Mouse (Mus musculus) CH12.LX (cell line): ENCODE measurements around the gene Thap7.

Experiments used
- BHLHE40 ChIP-seq: IDR thresholded peaks from 2 replicates; pipeline ENCODE4 v1.6.1; 2011; ENCODE audit warnings: mild to moderate bottlenecking, low read depth, low read length, improper control_type of control experiment
- CTCF ChIP-seq, 2 experiments: IDR thresholded peaks in 1 of 2; conservative IDR thresholded peaks in 1 of 2; 2 replicates each; pipeline ENCODE4 v1.5.1; 2011 to 2012; ENCODE audit warnings: low read depth in 2 of 2, low read length in 2 of 2, improper control_type of control experiment in 1 of 2, inconsistent platforms in 1 of 2, mild to moderate bottlenecking in 1 of 2, moderate library complexity in 1 of 2
- EP300 ChIP-seq: IDR thresholded peaks from 2 replicates; pipeline ENCODE4 v1.6.1; 2011; ENCODE audit warnings: low read length, improper control_type of control experiment
- POLR2A ChIP-seq: IDR thresholded peaks from 2 replicates; pipeline ENCODE4 v1.6.1; 2011; ENCODE audit warnings: low read depth, mild to moderate bottlenecking, improper control_type of control experiment, low read length
- TBP ChIP-seq: conservative IDR thresholded peaks from 2 replicates; pipeline ENCODE4 v1.6.1; 2011; ENCODE audit warnings: low read depth, low read length, improper control_type of control experiment
- ZKSCAN1 ChIP-seq: IDR thresholded peaks from 2 replicates; pipeline ENCODE4 v1.6.1; 2012; ENCODE audit warnings: low read depth, inconsistent platforms, low read length, improper control_type of control experiment, borderline replicate concordance
- ZNF384 ChIP-seq: IDR thresholded peaks from 2 replicates; pipeline ENCODE4 v1.6.1; 2012; ENCODE audit warnings: low read depth, low read length, improper control_type of control experiment, inconsistent platforms

DNA sequence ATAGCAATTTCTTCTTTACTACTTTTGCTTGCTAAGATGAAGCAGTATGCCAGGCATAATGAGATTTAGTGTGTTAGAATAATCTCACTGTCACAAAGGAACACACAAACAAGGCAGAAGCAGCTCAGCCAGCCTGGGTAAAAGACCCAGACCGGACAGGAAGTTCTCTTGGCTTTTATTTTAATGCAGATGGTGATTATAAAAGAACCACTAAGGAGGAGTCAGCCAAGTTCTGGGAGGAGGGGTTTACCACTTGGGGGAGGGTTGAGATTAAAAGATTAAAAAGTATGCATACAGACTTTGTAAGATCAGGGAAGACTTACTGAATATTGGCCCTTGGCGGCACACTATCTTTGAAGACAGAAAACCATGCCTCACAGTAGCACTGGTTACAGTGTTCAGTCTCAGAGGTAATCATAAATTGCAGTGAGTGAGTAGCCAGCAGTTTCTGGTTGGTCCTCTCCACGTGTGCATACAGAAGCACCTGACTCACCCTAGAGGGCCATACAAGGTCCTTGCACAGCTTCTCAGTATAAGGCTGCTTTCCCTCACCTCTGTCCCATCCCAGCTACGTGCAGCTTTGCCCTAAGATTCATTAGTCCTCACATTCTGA lies 52.5 kb downstream of the Thap7 start:
- no peak for TF ChIP-seq CTCF (conservative IDR thresholded peaks at IDR 0.05 in 1 of 2, IDR thresholded peaks at IDR 0.05 in 1 of 2; ENCODE audit: low read depth in 2 of 2, low read length in 2 of 2)
- no peak for TF ChIP-seq BHLHE40
- no peak for TF ChIP-seq TBP
- TF ChIP-seq EP300, result no peak
- no peak for TF ChIP-seq ZKSCAN1
- no peak for TF ChIP-seq ZNF384
- no peak for TF ChIP-seq POLR2A
